Mouse (Mus musculus) CH12.LX (cell line): ENCODE measurements at regions not wholly inside any gene's neighbourhood (a gene's known extent, or its start where the extent isn't known, plus 50 kb on each side); places are given as distances from the start of the nearest gene placed in this dataset.

Experiments
- DNase-seq: peaks from one replicate; pipeline ENCODE4 v3.0.0-alpha.2; 2013; ENCODE audit errors: extremely low read depth
- H3K27ac ChIP-seq: 2 replicates; pipeline ENCODE4 v1.5.1; 2012; ENCODE audit warnings: low read depth, mild to moderate bottlenecking, control low read depth, moderate library complexity; ENCODE audit not compliant: insufficient read depth
- H3K27me3 ChIP-seq: replicated peaks from 2 replicates; pipeline ENCODE3; 2012; ENCODE audit warnings: inconsistent platforms
- H3K36me3 ChIP-seq, 2 experiments: replicated peaks in 1 of 2; 2 replicates each; pipeline versions ENCODE3 to v1.6.1; 2012; ENCODE audit warnings: inconsistent platforms in 1 of 2, low read length in 1 of 2, mild to moderate bottlenecking in 1 of 2, mixed read lengths in 1 of 2, moderate library complexity in 1 of 2; ENCODE audit not compliant: control insufficient read depth in 1 of 2, insufficient read depth in 1 of 2
- H3K4me1 ChIP-seq, 2 experiments: 2 replicates each; pipeline ENCODE4 v1.6.1; 2012; ENCODE audit warnings: inconsistent platforms in 1 of 2, moderate library complexity in 1 of 2; ENCODE audit not compliant: insufficient read depth in 2 of 2, control insufficient read depth in 1 of 2
- H3K4me2 ChIP-seq: 2 replicates; pipeline ENCODE4 v1.6.1; 2012; ENCODE audit warnings: low read depth, mild to moderate bottlenecking, control low read depth; ENCODE audit not compliant: poor library complexity, insufficient read depth, severe bottlenecking
- H3K4me3 ChIP-seq, 3 experiments: fragments of 150-350 bp in 1 of 3; sonication (generic) in 1 of 3; replicated peaks in 1 of 3; 2 replicates each; pipeline versions ENCODE3 to v1.5.1; 2011 to 2012; ENCODE audit warnings: low read depth in 2 of 3, low read length in 2 of 3, mild to moderate bottlenecking in 2 of 3, moderate library complexity in 2 of 3, control low read depth in 1 of 3, improper control_type of control experiment in 1 of 3, inconsistent platforms in 1 of 3, mixed read lengths in 1 of 3; ENCODE audit not compliant: poor library complexity in 1 of 3
- H3K79me2 ChIP-seq: replicated peaks from 2 replicates; pipeline ENCODE4 v1.6.1; 2012; ENCODE audit warnings: mild to moderate bottlenecking, moderate library complexity; ENCODE audit not compliant: control insufficient read depth, poor library complexity, insufficient read depth, severe bottlenecking; ENCODE audit errors: extremely low read depth
- H3K9ac ChIP-seq: 2 replicates; pipeline ENCODE4 v1.6.1; 2012; ENCODE audit warnings: low read depth, mild to moderate bottlenecking, control low read depth, moderate library complexity; ENCODE audit not compliant: insufficient read depth
- H3K9me3 ChIP-seq: replicated peaks from 2 replicates; pipeline ENCODE3; 2012; ENCODE audit warnings: low read length, inconsistent platforms, mixed read lengths
- BHLHE40 ChIP-seq: IDR thresholded peaks from 2 replicates; pipeline ENCODE4 v1.6.1; 2011; ENCODE audit warnings: mild to moderate bottlenecking, low read depth, low read length, improper control_type of control experiment
- CHD1 ChIP-seq: IDR thresholded peaks from 2 replicates; pipeline ENCODE4 v1.6.1; 2012; ENCODE audit warnings: low read depth, low read length, improper control_type of control experiment, inconsistent platforms
- CHD2 ChIP-seq: IDR thresholded peaks from 2 replicates; pipeline ENCODE4 v1.6.1; 2011; ENCODE audit warnings: low read length, improper control_type of control experiment
- ELF1 ChIP-seq: IDR thresholded peaks from 2 replicates; pipeline ENCODE4 v1.6.1; 2014; ENCODE audit warnings: low read depth, mild to moderate bottlenecking, inconsistent platforms, low read length, improper control_type of control experiment
- EP300 ChIP-seq: IDR thresholded peaks from 2 replicates; pipeline ENCODE4 v1.6.1; 2011; ENCODE audit warnings: low read length, improper control_type of control experiment
- ETS1 ChIP-seq: conservative IDR thresholded peaks from 2 replicates; pipeline ENCODE4 v1.6.1; 2012; ENCODE audit warnings: low read depth, mild to moderate bottlenecking, inconsistent platforms, low read length, improper control_type of control experiment, moderate library complexity
- GABPA ChIP-seq: IDR thresholded peaks from 2 replicates; pipeline ENCODE4 v1.6.1; 2012; ENCODE audit warnings: low read depth, low read length, improper control_type of control experiment, inconsistent platforms; ENCODE audit not compliant: insufficient replicate concordance
- HCFC1 ChIP-seq: IDR thresholded peaks from 2 replicates; pipeline ENCODE4 v1.6.1; 2012; ENCODE audit warnings: low read depth, mild to moderate bottlenecking, inconsistent platforms, low read length, improper control_type of control experiment
- JUN ChIP-seq: IDR thresholded peaks from 2 replicates; pipeline ENCODE4 v1.6.1; 2011; ENCODE audit warnings: low read depth, mild to moderate bottlenecking, low read length, improper control_type of control experiment, moderate library complexity; ENCODE audit not compliant: insufficient read depth
- JUND ChIP-seq: conservative IDR thresholded peaks from 2 replicates; pipeline ENCODE4 v1.6.1; 2011; ENCODE audit warnings: low read depth, low read length, improper control_type of control experiment
- MAFK ChIP-seq: IDR thresholded peaks from 2 replicates; pipeline ENCODE4 v1.6.1; 2011; ENCODE audit warnings: low read length, improper control_type of control experiment; ENCODE audit not compliant: insufficient replicate concordance
- MAZ ChIP-seq: IDR thresholded peaks from 2 replicates; pipeline ENCODE4 v1.6.1; 2012; ENCODE audit warnings: low read depth, mild to moderate bottlenecking, inconsistent platforms, low read length, improper control_type of control experiment, moderate library complexity
- MEF2A ChIP-seq: IDR thresholded peaks from 2 replicates; pipeline ENCODE4 v1.6.1; 2014; ENCODE audit warnings: low read depth, mild to moderate bottlenecking, inconsistent platforms, low read length, improper control_type of control experiment, borderline replicate concordance
- MXI1 ChIP-seq: IDR thresholded peaks from 2 replicates; pipeline ENCODE4 v1.6.1; 2011; ENCODE audit warnings: mild to moderate bottlenecking, low read depth, low read length, improper control_type of control experiment
- NRF1 ChIP-seq: IDR thresholded peaks from 2 replicates; pipeline ENCODE4 v1.6.1; 2014; ENCODE audit warnings: low read depth, mild to moderate bottlenecking, inconsistent platforms, low read length, improper control_type of control experiment, moderate library complexity
- PAX5 ChIP-seq: IDR thresholded peaks from 2 replicates; pipeline ENCODE4 v1.6.1; 2012; ENCODE audit warnings: low read length, inconsistent platforms, mixed read lengths
- POLR2A ChIP-seq: IDR thresholded peaks from 2 replicates; pipeline ENCODE4 v1.6.1; 2011; ENCODE audit warnings: low read depth, mild to moderate bottlenecking, improper control_type of control experiment, low read length
- RAD21 ChIP-seq: IDR thresholded peaks from 2 replicates; pipeline ENCODE4 v1.6.1; 2011; ENCODE audit warnings: low read depth, mild to moderate bottlenecking, low read length, improper control_type of control experiment, moderate library complexity
- SIN3A ChIP-seq: IDR thresholded peaks from 2 replicates; pipeline ENCODE4 v1.6.1; 2012; ENCODE audit warnings: low read length, improper control_type of control experiment, inconsistent platforms
- SMC3 ChIP-seq: IDR thresholded peaks from 2 replicates; pipeline ENCODE4 v1.6.1; 2011; ENCODE audit warnings: low read depth, low read length, improper control_type of control experiment
- TBP ChIP-seq: conservative IDR thresholded peaks from 2 replicates; pipeline ENCODE4 v1.6.1; 2011; ENCODE audit warnings: low read depth, low read length, improper control_type of control experiment
- TCF12 ChIP-seq: IDR thresholded peaks from 2 replicates; pipeline ENCODE4 v1.6.1; 2014; ENCODE audit warnings: low read depth, mild to moderate bottlenecking, inconsistent platforms, low read length, improper control_type of control experiment
- UBTF ChIP-seq: IDR thresholded peaks from 2 replicates; pipeline ENCODE4 v1.6.1; 2012; ENCODE audit warnings: low read depth, mild to moderate bottlenecking, inconsistent platforms, low read length, improper control_type of control experiment, moderate library complexity
- USF1 ChIP-seq: IDR thresholded peaks from 2 replicates; pipeline ENCODE4 v1.6.1; 2014; ENCODE audit warnings: low read depth, mild to moderate bottlenecking, inconsistent platforms, low read length, improper control_type of control experiment
- USF2 ChIP-seq: conservative IDR thresholded peaks from 2 replicates; pipeline ENCODE4 v1.6.1; 2011; ENCODE audit warnings: low read depth, low read length, improper control_type of control experiment
- ZC3H11A ChIP-seq: IDR thresholded peaks from 2 replicates; pipeline ENCODE4 v1.6.1; 2012; ENCODE audit warnings: low read depth, mild to moderate bottlenecking, inconsistent platforms, low read length, improper control_type of control experiment
- ZKSCAN1 ChIP-seq: IDR thresholded peaks from 2 replicates; pipeline ENCODE4 v1.6.1; 2012; ENCODE audit warnings: low read depth, inconsistent platforms, low read length, improper control_type of control experiment, borderline replicate concordance
- ZMIZ1 ChIP-seq: IDR thresholded peaks from 2 replicates; pipeline ENCODE4 v1.6.1; 2012; ENCODE audit warnings: low read depth, mild to moderate bottlenecking, inconsistent platforms, low read length, improper control_type of control experiment
- dilution Hi-C: fragments of 300-500 bp; cut with MboI; formaldehyde crosslinking; loops from 2 replicates; pipeline ENCODE4 v1.14.3; 2020; ENCODE audit warnings: low sequenced_read_pairs; ENCODE audit not compliant: extremely low pct_unique_long_range_greater_than_20kb, extremely low pct_ligation_motif_present
- in situ Hi-C: fragments of 300-500 bp; cut with MboI; formaldehyde crosslinking; loops from 3 replicates; pipeline ENCODE4 v1.14.3; 2019; ENCODE audit warnings: low sequenced_read_pairs, low pct_ligation_motif_present, low pct_unique_long_range_greater_than_20kb, mixed read lengths

DNA sequence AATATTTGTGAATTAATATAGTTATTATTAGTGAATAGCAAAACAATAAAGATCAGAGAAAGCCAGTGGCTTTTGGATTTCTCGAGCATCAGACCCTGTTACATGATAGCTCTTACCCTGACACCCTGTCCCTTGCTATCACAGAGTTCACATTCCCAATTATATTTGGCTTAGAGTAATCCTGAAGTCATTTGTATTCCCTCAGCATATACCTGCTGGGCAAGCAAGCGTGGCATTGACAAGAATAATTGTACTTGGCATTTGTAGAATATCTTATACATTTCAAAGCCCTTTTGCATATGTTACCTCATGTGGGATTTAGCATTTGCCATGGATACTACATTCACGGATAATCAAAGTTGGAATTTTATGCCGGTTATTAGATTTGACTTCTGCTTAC lies 692.0 kb downstream of the Nedd1 start:
- no peaks in the 10 kb centered on the region for H3K79me2 ChIP-seq
- TF ChIP-seq CHD1, result no peak
- no peak for TF ChIP-seq SIN3A
- no peak for TF ChIP-seq JUND
- TF ChIP-seq NRF1, result no peak
- no peak for TF ChIP-seq UBTF
- H3K4me1 ChIP-seq, result no peaks in the 10 kb centered on the region
- no peak overlapping the region for H3K4me2 ChIP-seq
- dilution Hi-C loops (no loop called here), in situ Hi-C loops (no loop called here)
- no peak overlapping the region for H3K27ac ChIP-seq
- no peak overlapping the region for H3K4me3 ChIP-seq
- no peaks in the 10 kb centered on the region for H3K27me3 ChIP-seq
- no peak for DNase-seq
- H3K36me3 ChIP-seq, result no peaks in the 10 kb centered on the region
- H3K9ac ChIP-seq, result no peak overlapping the region
- peaks cover 51% of the 10 kb centered on the region for H3K9me3 ChIP-seq

DNA sequence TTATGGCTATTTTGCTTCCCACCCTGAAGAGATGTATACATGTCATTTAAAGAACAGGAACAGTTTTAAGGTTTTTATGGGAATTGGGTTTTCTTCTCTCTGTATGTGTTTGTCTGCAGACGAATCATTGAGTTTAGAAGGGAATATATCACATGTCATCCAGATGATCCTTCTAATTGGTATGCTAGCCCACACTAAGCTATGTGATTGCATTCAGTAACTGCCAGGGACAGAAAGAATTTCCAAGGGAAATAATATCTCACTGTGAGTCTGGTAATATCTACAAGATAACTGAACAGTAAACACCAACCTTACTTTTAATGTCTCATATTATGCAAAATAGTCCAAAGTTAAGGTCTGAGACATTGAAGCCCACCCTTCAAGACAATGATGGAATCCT lies 698.0 kb downstream of the Nedd1 start:
- H3K27me3 ChIP-seq, result no peaks in the 10 kb centered on the region
- dilution Hi-C loops (no loop called here), in situ Hi-C loops (no loop called here)
- H3K9me3 ChIP-seq, result peaks cover 35% of the 10 kb centered on the region
- no peak overlapping the region for H3K27ac ChIP-seq
- TF ChIP-seq EP300 (no peak), USF2 (no peak), TBP (no peak), ETS1 (no peak), ZKSCAN1 (no peak), TCF12 (no peak), NRF1 (no peak), HCFC1 (no peak), SMC3 (no peak), POLR2A (no peak), PAX5 (no peak), UBTF (no peak)
- no peaks in the 10 kb centered on the region for H3K4me1 ChIP-seq
- H3K36me3 ChIP-seq, result no peaks in the 10 kb centered on the region
- no peak for DNase-seq
- H3K79me2 ChIP-seq, result no peaks in the 10 kb centered on the region
- H3K4me2 ChIP-seq, result no peak overlapping the region
- H3K9ac ChIP-seq, result no peak overlapping the region
- H3K4me3 ChIP-seq, result no peak overlapping the region

DNA sequence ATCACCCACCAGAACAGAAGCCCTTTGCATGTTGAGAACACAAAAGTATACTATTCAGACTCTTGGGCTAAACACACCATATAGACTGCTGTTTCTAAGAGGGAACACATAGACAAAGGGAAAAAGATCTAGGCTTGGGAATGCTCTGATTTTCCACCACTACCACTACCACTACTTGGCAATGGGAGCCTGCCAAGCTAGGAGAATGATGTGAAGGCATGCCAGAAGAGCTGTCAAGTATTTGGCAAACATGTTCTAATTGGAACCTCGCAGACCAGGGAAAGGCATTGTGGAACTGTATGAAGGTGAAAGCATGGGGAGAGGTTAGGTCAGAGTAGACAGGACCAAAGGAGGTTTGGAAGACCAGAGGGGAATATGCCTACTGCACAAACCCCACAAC lies 701.2 kb downstream of the Nedd1 start:
- H3K27ac ChIP-seq, result no peak overlapping the region
- H3K36me3 ChIP-seq, result no peaks in the 10 kb centered on the region
- no peaks in the 10 kb centered on the region for H3K79me2 ChIP-seq
- dilution Hi-C loops (no loop called here), in situ Hi-C loops (no loop called here)
- no peaks in the 10 kb centered on the region for H3K4me1 ChIP-seq
- no peak overlapping the region for H3K4me3 ChIP-seq
- peaks cover 40% of the 10 kb centered on the region for H3K9me3 ChIP-seq
- H3K9ac ChIP-seq, result no peak overlapping the region
- no peaks in the 10 kb centered on the region for H3K27me3 ChIP-seq
- no peak overlapping the region for H3K4me2 ChIP-seq
- DNase-seq, result no peak
- TF ChIP-seq JUN (no peak), MXI1 (no peak), PAX5 (no peak), RAD21 (no peak), ZC3H11A (no peak), ZMIZ1 (no peak), GABPA (no peak), MEF2A (no peak), CHD2 (no peak), ZKSCAN1 (no peak), BHLHE40 (no peak), USF2 (no peak), MAFK (no peak), ELF1 (no peak), USF1 (no peak), MAZ (no peak)
